Mouse (Mus musculus) testis, postnatal 14 days (tissue): ENCODE results near the gene Pcbp3.

ENCODE experiments used
- DNase-seq: peaks from one replicate; pipeline ENCODE4 v3.0.0; 2021; ENCODE audit warnings: low spot score

Gene Pcbp3

DNA sequence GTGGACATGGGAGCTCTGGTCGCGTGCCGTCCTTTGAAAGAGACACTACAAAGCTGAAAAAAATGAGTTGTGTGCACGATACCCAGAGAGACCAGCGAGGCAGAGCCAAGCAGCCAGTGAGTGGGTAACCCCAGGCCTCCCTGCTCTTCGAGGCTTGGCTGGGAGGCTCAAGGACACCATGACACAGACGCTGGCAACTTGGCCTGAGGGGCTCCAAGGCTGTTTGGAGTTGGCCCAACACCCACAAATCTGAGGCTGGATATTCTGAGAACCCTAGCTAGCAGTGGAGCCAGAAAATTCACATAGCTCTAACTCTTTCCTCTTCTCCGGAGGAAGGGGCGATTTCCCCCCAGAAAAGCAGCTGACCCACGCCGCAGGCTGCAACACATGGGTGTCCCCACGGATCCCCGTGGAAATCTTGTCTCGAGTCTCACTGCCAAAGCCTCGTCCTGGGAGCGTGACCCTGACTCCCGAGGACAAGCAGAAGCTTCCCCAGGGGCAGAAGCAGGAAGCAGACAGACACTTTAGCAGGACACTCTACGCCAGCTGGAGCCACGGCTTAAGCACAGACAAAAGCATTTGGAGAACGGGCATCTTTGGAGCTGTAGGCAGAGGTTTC lies 230.0 kb downstream of the Pcbp3 start:
- peak; percentile 13 for DNase-seq

DNA sequence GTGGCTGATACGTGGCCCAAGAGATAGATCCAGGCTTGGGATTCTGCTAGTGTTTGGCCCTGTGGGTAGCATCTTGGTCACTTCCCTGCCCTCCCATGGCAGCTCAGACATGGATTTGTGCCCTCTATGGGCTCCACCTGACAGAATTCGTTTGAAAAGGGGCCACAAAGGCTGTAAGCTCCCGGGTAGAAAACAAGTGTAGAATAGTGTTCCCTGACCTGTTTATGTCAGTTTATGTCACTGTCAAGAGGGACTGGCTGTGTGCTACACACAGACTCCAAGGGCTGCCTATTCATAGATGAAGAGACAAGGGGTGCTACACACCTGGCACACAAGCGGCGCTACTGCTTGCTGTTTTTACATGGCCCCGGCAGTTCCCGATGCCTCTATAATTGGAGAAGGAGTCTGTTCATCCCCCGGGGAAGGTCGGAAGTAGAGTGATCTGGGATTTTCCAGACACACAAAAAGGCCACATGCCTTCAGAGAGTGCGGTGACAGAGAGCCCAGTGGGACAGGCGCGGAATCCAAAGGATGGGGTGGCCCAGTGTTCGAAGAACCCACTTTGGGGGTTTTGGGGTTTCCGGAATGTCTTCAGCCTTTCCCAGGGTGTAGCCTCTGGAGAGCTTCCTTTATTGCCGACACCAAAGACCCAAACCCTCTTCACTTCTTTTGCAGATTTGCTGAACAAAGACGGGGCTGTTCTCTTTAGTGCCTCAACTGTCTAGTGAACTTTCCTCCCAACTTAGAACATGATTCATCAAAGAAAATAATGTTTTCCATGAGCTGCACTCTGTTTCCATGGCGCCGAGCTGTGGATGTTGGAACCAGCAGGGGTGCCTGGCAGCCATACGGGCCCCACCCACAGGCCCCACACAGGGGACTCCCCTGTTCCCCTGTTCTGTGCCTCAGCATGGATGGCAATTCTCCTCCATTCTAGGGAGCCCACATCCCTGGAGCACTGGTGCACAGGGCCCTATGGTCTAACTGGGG lies 231.8 kb downstream of the Pcbp3 start:
- peak; percentile 4 for DNase-seq

DNA sequence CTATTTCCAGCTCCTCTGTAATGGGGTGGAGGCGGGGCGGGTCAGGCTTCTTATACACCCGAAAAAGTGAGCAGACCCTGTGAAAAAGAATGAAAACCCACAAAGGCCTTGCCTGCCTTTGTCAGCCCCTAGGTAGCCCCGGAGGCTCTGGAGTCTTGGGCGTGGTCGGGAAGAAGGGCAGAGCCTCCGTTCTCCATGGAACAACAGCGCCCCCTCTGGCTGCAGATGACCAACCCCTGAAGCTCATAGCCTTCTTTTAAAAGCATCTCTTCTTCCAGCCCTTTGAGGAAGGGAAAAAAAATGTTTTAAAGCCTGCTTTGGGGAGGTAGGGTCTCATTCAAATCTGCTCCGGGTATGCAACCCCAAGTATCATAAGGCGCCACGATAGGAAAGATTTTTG lies 233.3 kb downstream of the Pcbp3 start:
- peak; percentile 79 for DNase-seq

DNA sequence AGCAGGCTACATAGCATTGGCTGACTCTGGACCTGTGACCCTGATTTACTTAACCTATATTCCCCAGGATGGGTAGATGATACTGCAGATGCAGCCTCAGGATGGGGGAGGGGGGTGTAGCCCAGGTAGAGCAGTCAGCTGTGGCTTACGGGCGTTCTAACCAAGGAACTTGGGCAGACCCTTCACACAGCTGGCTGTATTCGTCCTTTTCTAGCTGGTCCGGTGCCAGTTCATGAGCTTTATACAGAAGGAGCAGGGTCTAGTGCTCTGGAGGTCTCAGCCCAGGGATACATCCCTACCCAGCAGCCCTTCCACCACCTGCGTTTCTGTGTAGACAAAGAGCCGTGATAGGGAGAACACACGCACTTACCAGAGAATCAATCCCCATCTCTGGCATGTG lies 234.4 kb downstream of the Pcbp3 start:
- DNase-seq = no peak

DNA sequence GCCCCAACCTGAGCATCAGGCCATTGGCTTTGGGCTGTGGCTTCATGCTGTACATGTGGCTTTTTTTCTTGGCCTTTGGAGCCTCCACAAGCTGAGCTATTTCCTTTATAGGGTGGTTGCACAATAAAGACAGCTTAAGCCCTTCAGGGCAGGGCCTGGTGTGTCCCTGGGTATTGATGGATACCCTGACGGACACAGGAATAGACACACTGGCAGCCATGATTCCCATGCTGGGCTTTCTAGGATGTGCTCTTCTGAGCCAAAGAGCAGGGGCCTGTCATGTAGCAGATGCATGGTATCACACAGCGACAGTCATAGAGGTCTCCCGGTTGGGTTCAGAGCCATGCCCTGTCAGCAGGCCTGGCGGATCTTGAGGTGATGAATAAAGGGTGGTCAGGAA lies 234.8 kb downstream of the Pcbp3 start:
- no peak for DNase-seq

DNA sequence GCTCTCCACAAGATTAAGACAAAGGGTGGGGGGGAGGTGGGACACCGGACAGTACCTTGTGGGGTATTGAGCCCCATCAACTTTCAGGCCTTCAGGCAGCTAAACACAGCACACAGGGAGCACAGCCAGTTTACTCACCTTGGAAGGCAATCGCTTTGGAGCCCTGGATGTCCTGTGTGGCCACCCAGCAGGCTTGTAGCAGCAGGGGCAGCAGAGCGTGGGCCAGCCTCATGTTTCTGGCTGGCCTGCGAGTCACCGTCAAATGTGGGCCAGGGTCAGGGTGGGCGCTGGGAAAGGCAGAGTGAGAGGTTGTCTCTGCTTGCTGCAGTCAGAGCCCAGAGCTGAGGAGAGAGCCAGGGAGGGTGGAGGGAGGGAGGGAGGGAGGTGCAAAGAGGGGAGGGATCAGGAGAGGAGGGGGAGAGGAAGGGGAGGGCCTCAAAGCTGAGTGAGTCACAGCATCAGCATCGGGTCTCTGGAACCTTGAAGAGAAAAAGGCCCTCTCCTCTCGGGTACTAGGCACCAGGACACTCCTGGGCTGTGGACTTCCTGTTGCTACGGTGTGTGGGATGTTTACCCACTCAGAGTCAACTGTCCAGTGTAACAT lies 235.9 kb downstream of the Pcbp3 start, which contains the start of gene Col6a1:
Gene Col6a1 (minus strand): TSS at position 487 of the 604 bp plus-strand sequence.
- no peak for DNase-seq

DNA sequence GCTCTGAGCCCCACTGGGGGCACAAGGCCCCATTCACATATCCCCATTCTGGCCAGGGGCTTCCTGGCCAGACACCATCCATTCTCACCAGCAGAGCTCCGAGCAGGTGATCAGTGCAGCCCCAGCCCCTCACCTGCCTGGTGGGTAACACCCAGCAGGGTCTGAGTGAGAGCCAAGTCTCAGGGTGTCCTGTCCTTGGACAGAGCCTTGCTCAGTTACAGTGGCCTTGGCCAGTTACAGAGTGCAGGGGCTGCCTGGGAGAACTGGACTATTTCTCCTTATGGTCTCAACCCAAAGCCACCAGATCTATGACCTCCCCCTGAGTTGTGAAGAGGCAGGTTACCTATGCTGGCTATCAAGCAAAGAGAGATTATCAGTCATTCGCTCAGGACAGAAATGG lies 236.6 kb downstream of the Pcbp3 start:
- DNase-seq = no peak

DNA sequence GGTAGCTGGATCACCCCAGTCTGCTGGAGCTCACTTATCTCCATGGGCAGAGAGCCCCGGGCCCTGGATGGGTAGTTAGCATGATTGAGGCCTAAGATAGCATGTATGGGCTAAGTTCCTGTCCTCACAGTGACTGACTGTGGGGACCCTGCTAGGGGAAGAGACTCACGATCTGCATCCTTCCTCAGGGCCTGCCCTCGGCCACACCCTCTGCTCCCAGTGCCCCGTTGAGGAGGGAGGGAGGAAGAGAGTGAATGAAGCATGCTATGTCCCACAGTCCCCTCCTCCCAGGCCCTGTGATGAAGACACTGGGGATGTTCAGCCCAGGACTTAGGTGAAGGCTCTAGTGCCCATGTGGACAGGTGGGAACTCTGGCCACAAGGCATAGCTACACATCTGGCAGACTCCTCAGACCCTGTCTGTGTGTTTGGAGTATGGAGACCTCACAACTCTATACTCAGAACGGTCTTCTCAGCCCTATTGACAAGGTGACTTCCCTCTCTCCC lies 237.4 kb downstream of the Pcbp3 start:
- DNase-seq = no peak

DNA sequence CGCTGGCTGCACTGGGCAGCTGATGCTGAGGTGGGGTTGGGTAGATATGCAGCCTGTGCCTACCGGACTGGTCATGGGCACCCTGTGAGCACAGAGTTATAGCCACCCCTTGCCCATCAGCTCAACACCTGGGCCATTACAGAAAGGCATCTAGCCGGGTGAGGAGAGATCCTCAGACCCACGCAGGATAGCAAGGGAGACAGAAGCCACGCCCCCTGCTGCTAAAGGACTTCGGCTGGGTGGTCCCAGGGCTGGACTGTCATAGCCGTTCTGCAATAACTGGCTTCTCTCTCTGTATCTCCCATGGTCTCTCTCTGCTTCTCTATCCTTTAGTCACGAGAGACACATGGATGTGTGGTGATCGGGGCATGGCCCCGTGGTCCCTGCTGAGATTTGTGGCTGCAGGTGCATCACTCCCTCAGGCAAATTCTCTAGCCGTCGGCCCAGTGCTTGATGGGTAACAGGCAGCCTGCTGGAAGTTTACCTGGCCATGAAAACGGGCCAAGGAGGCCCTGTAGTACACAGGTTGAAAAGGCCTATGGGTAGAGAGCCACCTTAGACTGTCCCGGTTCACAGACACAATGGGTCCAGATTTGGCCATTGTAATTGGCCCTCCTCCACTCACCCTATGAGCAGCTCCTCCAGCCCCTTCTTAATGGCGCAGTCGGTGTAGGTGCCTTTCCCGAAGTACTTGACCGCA lies 238.8 kb downstream of the Pcbp3 start:
- DNase-seq = no peak

DNA sequence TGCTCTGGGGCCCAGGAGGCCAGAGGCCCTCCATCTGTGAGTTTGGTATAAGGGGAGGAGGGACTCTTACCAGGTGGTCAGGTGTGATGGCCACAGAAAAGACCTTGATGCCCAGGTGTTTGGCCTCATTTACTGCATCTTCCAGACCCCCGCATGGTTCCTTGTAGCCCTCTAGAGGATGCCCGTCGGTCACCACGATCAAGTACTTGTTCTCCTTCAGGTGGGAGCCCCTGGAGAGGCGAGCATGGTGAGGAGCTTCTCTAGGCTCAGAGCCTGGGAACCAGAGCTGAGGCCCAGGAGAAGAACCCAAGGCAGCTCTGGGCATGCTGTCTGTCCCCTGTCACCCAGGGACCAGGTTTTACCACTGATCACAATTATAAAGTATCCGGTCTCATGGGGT lies 239.9 kb downstream of the Pcbp3 start:
- no peak for DNase-seq

DNA sequence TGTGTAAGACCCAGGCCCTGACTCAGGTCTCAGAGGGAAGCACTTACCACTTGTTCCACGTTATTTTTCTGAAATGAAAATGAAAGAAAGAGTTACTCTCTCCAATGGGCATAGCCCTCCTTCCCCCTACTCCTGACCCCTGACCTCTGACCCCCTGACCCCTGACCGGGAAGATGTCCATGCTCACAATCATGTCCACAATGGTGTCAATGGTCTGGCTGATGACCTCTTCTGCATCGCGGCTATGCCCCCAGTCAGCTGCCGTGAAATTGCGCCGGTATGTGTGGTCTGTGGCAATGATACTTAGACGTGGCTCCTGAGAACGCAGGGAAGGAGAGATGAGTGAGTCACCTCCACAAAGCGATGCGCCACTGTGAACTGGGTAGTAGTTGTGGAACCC lies 240.5 kb downstream of the Pcbp3 start:
- no peak for DNase-seq

DNA sequence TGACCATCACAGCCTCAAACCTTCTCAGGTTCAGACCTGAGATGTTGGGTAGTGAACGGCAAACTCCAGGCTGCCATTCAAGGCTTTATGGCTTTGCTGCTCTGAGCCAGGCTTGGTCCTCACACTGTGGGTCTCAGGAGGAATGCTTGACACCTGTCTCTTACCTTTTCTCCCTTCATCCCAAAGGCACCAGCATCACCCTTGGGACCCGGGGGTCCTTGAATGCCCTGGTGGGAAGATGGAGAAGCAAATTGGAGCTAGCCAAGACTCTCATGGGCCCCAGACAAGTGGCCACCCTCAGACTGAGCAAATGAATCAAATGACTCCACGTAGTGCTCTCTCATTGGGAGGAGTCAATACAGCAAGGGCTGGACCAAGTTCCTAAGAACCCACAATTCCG lies 244.1 kb downstream of the Pcbp3 start:
- DNase-seq = no peak

DNA sequence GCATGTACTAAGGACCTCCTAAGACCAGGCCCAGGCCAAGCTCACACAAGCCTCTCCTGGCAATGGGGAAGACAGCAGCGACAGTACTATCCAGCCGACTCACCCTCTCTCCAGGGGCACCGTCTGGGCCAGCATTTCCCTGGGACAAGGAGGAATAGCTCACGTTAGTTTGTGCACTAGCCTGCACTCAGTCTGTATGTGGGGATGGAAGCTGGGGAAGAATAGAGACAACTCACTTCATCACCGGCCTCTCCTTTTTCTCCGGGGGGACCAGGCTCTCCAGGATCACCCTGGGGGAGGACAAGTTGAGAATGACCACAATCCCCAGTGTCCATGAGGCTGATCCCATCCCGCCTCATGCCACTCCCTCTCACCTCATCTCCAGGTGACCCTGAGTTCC lies 244.7 kb downstream of the Pcbp3 start:
- DNase-seq = no peak

DNA sequence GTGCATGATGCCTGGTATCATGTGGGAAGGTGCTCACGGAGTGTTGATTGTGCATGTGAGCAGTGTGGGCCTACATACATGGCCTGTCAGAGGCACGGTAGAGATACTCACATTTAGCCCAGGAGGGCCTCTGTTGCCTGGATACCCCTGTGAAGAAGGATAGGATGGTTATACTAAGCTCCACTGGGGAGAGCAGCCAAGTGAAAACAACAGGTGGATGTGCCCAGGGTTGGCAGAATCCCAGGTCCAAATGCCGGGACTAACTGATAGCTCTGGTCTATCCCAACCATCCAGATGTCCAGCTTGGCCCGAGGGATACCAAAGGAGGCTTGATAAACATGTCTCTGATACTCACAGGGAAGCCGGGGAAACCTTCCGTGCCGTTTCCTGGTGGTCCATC lies 247.4 kb downstream of the Pcbp3 start:
- DNase-seq = no peak

DNA sequence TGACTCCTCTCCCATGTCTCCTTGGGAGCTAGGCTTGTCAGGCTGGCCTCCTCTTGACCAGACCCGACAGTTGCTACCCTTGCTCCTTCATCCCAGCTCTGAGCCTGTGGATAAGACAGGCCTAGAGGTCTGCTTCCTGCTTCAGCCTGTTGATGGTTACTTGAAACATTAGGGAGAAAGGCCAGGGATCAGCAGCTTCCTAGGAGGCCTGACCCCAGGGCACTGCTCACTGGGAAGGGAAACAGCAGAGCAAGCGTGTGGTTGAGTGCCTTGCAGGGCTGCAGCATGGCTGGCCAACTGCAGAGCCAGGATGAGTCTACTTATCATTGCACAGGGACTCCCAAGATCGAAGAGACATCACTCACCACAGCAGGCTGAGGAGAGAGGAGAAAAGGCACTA lies 249.2 kb downstream of the Pcbp3 start:
- no peak for DNase-seq
